15 mouse cellular contexts compared by ENCODE assay signal in genomic region chr5:77888534-77888933, GRCm38 (mm10).
DNase-seq lines count a peak whose midpoint lies in the region; ATAC-seq lines count a peak whose summit lies in the region.
"Had no signal": no experiment of that assay in that cellular context is flagged by ENCODE, and none has a peak within 500 bp of the region (broad histone marks: within the 10 kb centered on the region; RNA-seq: fewer than 3 reads in every experiment).

No protein-coding gene starts in this region.

- no peaks in the 10 kb centered on the region for H3K27me3 ChIP-seq in hindbrain, embryonic 14.5 days (ENCODE audit: control insufficient read depth, insufficient read depth, low read length)
- H3K27me3 ChIP-seq in hindbrain, embryonic 12.5 days = no peaks in the 10 kb centered on the region
- H3K27me3 ChIP-seq: embryonic facial prominence, embryonic 15.5 days; limb, embryonic 15.5 days; Patski; stomach, embryonic 15.5 days had no signal

- no peak overlapping the region for H3K9ac ChIP-seq in hindbrain, embryonic 14.5 days
- H3K9ac ChIP-seq in hindbrain, embryonic 12.5 days = no peak overlapping the region
- H3K9ac ChIP-seq: embryonic facial prominence, embryonic 15.5 days; limb, embryonic 15.5 days; stomach, embryonic 15.5 days had no signal

- no peaks in the 10 kb centered on the region for H3K9me3 ChIP-seq in hindbrain, embryonic 14.5 days (ENCODE audit: control insufficient read depth, low read length)
- no peaks in the 10 kb centered on the region for H3K9me3 ChIP-seq in hindbrain, embryonic 12.5 days (replicated peaks)
- H3K9me3 ChIP-seq: embryonic facial prominence, embryonic 15.5 days; limb, embryonic 15.5 days; stomach, embryonic 15.5 days had no signal

- 57% methylated on average over 9 of the region's 9 CpGs for WGBS in hindbrain, embryonic 14.5 days
- WGBS in hindbrain, embryonic 12.5 days = 79% methylated on average over 9 of the region's 9 CpGs

- H3K27ac ChIP-seq in hindbrain, embryonic 14.5 days = no peak overlapping the region
- no peak overlapping the region for H3K27ac ChIP-seq in hindbrain, embryonic 12.5 days
- H3K27ac ChIP-seq: embryonic facial prominence, embryonic 15.5 days; limb, embryonic 15.5 days; stomach, embryonic 15.5 days had no signal

- 0 out of 2 replicates have a peak, but pooled peaks cover 3% of the 10 kb centered on the region for H3K4me1 ChIP-seq in hindbrain, embryonic 14.5 days (replicated peaks; ENCODE audit: control insufficient read depth, insufficient read depth, low read length)
- H3K4me1 ChIP-seq in hindbrain, embryonic 12.5 days = no peaks in the 10 kb centered on the region
- H3K4me1 ChIP-seq: embryonic facial prominence, embryonic 15.5 days; limb, embryonic 15.5 days; stomach, embryonic 15.5 days had no signal

- no peaks in the 10 kb centered on the region for H3K36me3 ChIP-seq in hindbrain, embryonic 14.5 days (replicated peaks; ENCODE audit: control insufficient read depth, insufficient read depth)
- H3K36me3 ChIP-seq in hindbrain, embryonic 12.5 days = no peaks in the 10 kb centered on the region
- H3K36me3 ChIP-seq: embryonic facial prominence, embryonic 15.5 days; limb, embryonic 15.5 days; stomach, embryonic 15.5 days had no signal

- no peak overlapping the region for H3K4me2 ChIP-seq in hindbrain, embryonic 14.5 days (replicated peaks)
- no peak overlapping the region for H3K4me2 ChIP-seq in hindbrain, embryonic 12.5 days (replicated peaks)
- H3K4me2 ChIP-seq: embryonic facial prominence, embryonic 15.5 days; limb, embryonic 15.5 days; stomach, embryonic 15.5 days had no signal

- no peak overlapping the region for H3K4me3 ChIP-seq in hindbrain, embryonic 14.5 days (replicated peaks; ENCODE audit: low read length)
- H3K4me3 ChIP-seq in hindbrain, embryonic 12.5 days = no peak overlapping the region
- H3K4me3 ChIP-seq: embryonic facial prominence, embryonic 15.5 days; limb, embryonic 15.5 days; stomach, embryonic 15.5 days had no signal

- ATAC-seq in hindbrain, embryonic 14.5 days (ENCODE audit: low FRiP score) = no peak
- no peak for ATAC-seq in hindbrain, embryonic 12.5 days (ENCODE audit: low FRiP score)
- ATAC-seq in erythroid progenitor cell, adult 5-6 weeks (replicated peaks; ENCODE audit: low FRiP score, poor library complexity, severe bottlenecking) = no peak
- ATAC-seq: Patski had no signal

- peak; percentile 33 for DNase-seq in hindbrain, embryonic 14.5 days (ENCODE audit: low spot score)
- DNase-seq in Muller cell, postnatal 12 days (ENCODE audit: inconsistent ontology term) = peak; percentile 16
- DNase-seq in frontal cortex, postnatal 10 days (ENCODE audit: low spot score in 2 of 2) = peak; percentile 24 to 53
- peak; percentile 26 to 56 for DNase-seq in left cerebral cortex, adult 18-20 months (ENCODE audit: low spot score in 2 of 2)
- no peak for DNase-seq in thymus, postnatal 14 days
- DNase-seq in retina, postnatal 1 day = no peak
- DNase-seq: adrenal gland, postnatal 10 days; cerebellum, adult 9-11 months; heart, adult 11 months had no signal

Comparison
In these comparisons a context has a peak if more than half of its experiments do, and no peak if none do; other contexts are left out.
1. DNase-seq: peak in hindbrain, embryonic 14.5 days (single experiment), Muller cell, postnatal 12 days (single experiment), frontal cortex, postnatal 10 days (2 of 2) and left cerebral cortex, adult 18-20 months (2 of 2); none in thymus, postnatal 14 days (single experiment) and retina, postnatal 1 day (single experiment).